Mouse (Mus musculus): ENCODE results near the gene Gm9945. TPM values are rescaled to one million over a fixed set of nuclear protein-coding genes. Genes with fewer than 3 reads are reported as not detected.

Gm9945 gene
- polyA plus RNA-seq, 1 experiment, result not detected

DNA sequence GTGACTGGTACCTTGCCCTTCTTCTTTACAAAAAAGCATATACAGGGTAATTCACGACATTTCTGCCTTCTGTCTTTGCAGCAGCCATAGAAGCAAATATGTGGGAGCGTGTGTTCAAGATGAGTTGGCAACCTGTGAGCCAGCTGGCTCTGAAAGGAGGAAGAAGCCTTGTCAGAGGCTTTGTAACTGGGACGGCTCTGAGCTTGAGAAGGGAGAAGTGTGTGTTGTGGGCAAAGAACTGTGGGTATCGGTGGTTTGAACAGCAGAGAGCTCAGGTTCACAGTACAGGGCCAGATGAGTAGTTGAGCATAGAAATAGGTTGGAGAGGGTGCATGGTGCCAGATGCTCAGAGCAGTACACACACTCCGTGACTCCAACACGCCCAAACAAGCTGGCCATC, 17.0 kb downstream of the Gm9945 start:
- Histone ChIP-seq H3K79me2 (ENCODE audit: control insufficient read depth, insufficient read depth) (no peaks in the 10 kb centered on the region), H3K4me3 (ENCODE audit: insufficient read depth, poor library complexity, severe bottlenecking) (no peak overlapping the region), H3ac (ENCODE audit: control insufficient read depth, insufficient read length, low read depth) (no peak overlapping the region), H3K79me3 (ENCODE audit: low read depth) (no peaks in the 10 kb centered on the region), H3K36me3 (ENCODE audit: control insufficient read depth, insufficient read depth) (no peaks in the 10 kb centered on the region), H3K27me3 (ENCODE audit: control insufficient read depth, insufficient read depth, insufficient read length) (no peaks in the 10 kb centered on the region)
- TF ChIP-seq MYOD1 (IDR thresholded peaks at IDR 0.05; ENCODE audit: control insufficient read depth, insufficient read length, low read depth), result no peak
- no peak for TF ChIP-seq FOSL1 (IDR thresholded peaks at IDR 0.05; ENCODE audit: insufficient read depth, low read length, poor library complexity, severe bottlenecking)
- no peak for TF ChIP-seq MAX (IDR thresholded peaks at IDR 0.05)
- no peak for TF ChIP-seq CEBPB (IDR thresholded peaks at IDR 0.05; ENCODE audit: low read depth)
- no peak for TF ChIP-seq MYOG (IDR thresholded peaks at IDR 0.05; ENCODE audit: control insufficient read depth, extremely low read depth, insufficient read length)
- TF ChIP-seq CTCF (IDR thresholded peaks at IDR 0.05; ENCODE audit: control insufficient read depth, insufficient read depth, insufficient read length), result no peak
- TF ChIP-seq USF1 (IDR thresholded peaks at IDR 0.05; ENCODE audit: low read depth), result no peak

DNA sequence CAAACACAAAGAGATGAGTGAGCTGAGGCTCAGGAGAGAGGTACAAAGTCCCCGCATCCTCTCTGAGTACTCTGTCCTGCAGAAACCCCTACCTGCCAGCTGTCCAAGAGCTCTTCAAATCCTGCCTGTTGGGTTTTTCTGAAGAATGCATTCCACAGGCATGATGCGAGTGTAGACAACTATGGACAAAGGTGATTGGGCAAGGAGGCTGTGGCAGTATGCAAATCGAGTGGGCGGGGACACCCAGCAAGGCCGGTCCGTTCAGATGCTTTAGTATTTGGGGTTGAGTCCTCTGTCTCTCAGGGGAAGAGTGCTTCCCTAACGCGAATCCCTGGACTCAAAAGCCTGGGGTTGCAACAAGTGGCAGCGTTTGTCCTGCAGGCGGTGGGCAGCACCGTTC, 20.6 kb downstream of the Gm9945 start:
- no peaks in the 10 kb centered on the region for H3K27me3 ChIP-seq (ENCODE audit: control insufficient read depth, insufficient read depth, insufficient read length)
- no peaks in the 10 kb centered on the region for H3K36me3 ChIP-seq (ENCODE audit: control insufficient read depth, insufficient read depth)
- H3K79me2 ChIP-seq (ENCODE audit: control insufficient read depth, insufficient read depth), result no peaks in the 10 kb centered on the region
- H3K4me3 ChIP-seq (ENCODE audit: insufficient read depth, poor library complexity, severe bottlenecking), result no peak overlapping the region
- no peaks in the 10 kb centered on the region for H3K79me3 ChIP-seq (ENCODE audit: low read depth)
- TF ChIP-seq MAX (IDR thresholded peaks at IDR 0.05) (no peak), FOSL1 (IDR thresholded peaks at IDR 0.05; ENCODE audit: insufficient read depth, low read length, poor library complexity, severe bottlenecking) (no peak), CEBPB (IDR thresholded peaks at IDR 0.05; ENCODE audit: low read depth) (no peak), MYOG (IDR thresholded peaks at IDR 0.05; ENCODE audit: control insufficient read depth, extremely low read depth, insufficient read length) (no peak), USF1 (IDR thresholded peaks at IDR 0.05; ENCODE audit: low read depth) (no peak), MYOD1 (IDR thresholded peaks at IDR 0.05; ENCODE audit: control insufficient read depth, insufficient read length, low read depth) (no peak), CTCF (IDR thresholded peaks at IDR 0.05; ENCODE audit: control insufficient read depth, insufficient read depth, insufficient read length) (no peak)
- H3ac ChIP-seq (ENCODE audit: control insufficient read depth, insufficient read length, low read depth), result no peak overlapping the region

DNA sequence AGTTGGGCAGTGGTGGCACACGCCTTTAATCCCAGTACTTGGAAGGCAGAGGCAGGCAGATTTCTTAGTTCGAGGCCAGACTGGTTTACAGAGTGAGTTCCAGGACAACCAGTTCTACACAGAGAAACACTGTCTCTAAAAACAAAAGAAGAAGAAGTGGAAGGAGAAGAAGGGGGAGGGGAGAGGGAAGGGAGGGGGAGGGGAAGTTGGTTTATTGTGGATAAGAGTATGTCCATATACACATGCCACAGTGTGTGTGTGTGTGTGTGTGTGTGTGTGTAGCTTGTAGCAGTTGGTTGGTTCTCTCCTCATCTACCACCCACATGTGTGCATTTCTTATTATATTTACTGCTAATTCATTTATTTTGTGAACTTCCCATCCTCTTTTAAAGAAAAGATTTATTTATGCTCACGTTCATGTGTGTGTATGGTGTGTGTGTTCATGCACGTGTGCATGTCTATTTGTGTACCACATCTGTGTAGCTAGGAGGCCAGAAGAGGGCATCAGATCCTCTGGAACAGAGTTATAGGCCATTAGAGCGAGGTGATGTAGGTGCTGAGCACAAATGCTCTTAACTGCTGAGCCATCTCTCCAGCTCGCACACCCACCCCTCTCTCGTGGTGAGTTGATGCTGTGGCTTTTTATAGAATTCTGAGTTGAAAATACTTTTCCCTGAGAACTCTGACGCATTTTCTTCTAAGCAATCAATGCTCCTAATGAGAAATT, 22.2 kb downstream of the Gm9945 start:
- TF ChIP-seq MAX (IDR thresholded peaks at IDR 0.05) (no peak), FOSL1 (IDR thresholded peaks at IDR 0.05; ENCODE audit: insufficient read depth, low read length, poor library complexity, severe bottlenecking) (no peak), CTCF (IDR thresholded peaks at IDR 0.05; ENCODE audit: control insufficient read depth, insufficient read depth, insufficient read length) (peak; percentile 10)
- Histone ChIP-seq H3K27me3 (ENCODE audit: control insufficient read depth, insufficient read depth, insufficient read length) (no peaks in the 10 kb centered on the region), H3K79me3 (ENCODE audit: low read depth) (no peaks in the 10 kb centered on the region), H3ac (ENCODE audit: control insufficient read depth, insufficient read length, low read depth) (no peak overlapping the region), H3K79me2 (ENCODE audit: control insufficient read depth, insufficient read depth) (no peaks in the 10 kb centered on the region), H3K36me3 (ENCODE audit: control insufficient read depth, insufficient read depth) (no peaks in the 10 kb centered on the region), H3K4me3 (ENCODE audit: insufficient read depth, poor library complexity, severe bottlenecking) (no peak overlapping the region)

DNA sequence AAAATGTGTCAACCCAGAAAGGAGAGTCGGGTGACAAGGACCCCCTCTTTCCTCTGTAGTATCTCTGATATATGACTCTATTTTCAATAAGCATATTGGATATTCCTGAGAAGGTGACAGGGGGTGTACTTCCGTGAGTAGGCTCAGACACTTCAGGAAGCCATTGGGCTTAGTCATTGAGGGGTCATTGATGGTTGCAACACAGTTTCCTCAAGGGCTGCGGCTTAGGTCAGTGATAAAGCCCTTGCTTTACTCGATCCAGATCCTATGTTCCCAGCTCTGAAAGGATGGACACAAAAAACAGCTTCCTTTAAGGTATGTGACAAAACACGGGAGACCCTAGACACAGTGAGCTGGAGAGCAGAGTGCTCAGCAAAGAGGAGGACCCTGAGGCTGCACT, 23.8 kb downstream of the Gm9945 start:
- Histone ChIP-seq H3K27me3 (ENCODE audit: control insufficient read depth, insufficient read depth, insufficient read length) (no peaks in the 10 kb centered on the region), H3K4me3 (ENCODE audit: insufficient read depth, poor library complexity, severe bottlenecking) (no peak overlapping the region), H3K79me3 (ENCODE audit: low read depth) (no peaks in the 10 kb centered on the region), H3K36me3 (ENCODE audit: control insufficient read depth, insufficient read depth) (no peaks in the 10 kb centered on the region), H3K79me2 (ENCODE audit: control insufficient read depth, insufficient read depth) (no peaks in the 10 kb centered on the region), H3ac (ENCODE audit: control insufficient read depth, insufficient read length, low read depth) (no peak overlapping the region)
- TF ChIP-seq CEBPB (IDR thresholded peaks at IDR 0.05; ENCODE audit: low read depth) (peak; percentile 41), MYOD1 (IDR thresholded peaks at IDR 0.05; ENCODE audit: control insufficient read depth, insufficient read length, low read depth) (no peak)

DNA sequence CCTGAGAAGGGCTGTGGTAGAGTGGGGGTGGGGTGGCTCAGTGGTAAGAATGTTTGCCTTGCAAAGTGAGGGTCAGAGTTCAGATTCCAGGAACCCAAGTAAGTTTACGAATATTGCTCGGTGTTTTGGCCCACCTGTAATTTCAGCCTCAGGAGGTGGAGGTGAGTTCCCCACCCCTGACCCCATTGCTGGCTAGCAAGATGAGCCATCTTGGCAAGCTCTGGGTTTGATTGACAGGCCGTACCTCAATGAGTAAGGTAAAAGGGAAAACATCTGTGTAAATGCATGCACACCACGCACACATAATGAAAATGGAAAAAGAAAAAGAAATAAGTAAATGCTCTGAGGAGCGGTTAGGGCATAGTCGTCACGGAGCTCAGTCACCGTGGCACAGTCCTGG, 24.4 kb downstream of the Gm9945 start:
- Histone ChIP-seq H3K79me2 (ENCODE audit: control insufficient read depth, insufficient read depth) (no peaks in the 10 kb centered on the region), H3K36me3 (ENCODE audit: control insufficient read depth, insufficient read depth) (no peaks in the 10 kb centered on the region), H3ac (ENCODE audit: control insufficient read depth, insufficient read length, low read depth) (no peak overlapping the region), H3K27me3 (ENCODE audit: control insufficient read depth, insufficient read depth, insufficient read length) (no peaks in the 10 kb centered on the region), H3K79me3 (ENCODE audit: low read depth) (no peaks in the 10 kb centered on the region), H3K4me3 (ENCODE audit: insufficient read depth, poor library complexity, severe bottlenecking) (no peak overlapping the region)
- TF ChIP-seq MAX (IDR thresholded peaks at IDR 0.05), result no peak
- TF ChIP-seq FOSL1 (IDR thresholded peaks at IDR 0.05; ENCODE audit: insufficient read depth, low read length, poor library complexity, severe bottlenecking), result no peak
- no peak for TF ChIP-seq MYOG (IDR thresholded peaks at IDR 0.05; ENCODE audit: control insufficient read depth, extremely low read depth, insufficient read length)
- no peak for TF ChIP-seq MYOD1 (IDR thresholded peaks at IDR 0.05; ENCODE audit: control insufficient read depth, insufficient read length, low read depth)
- no peak for TF ChIP-seq CEBPB (IDR thresholded peaks at IDR 0.05; ENCODE audit: low read depth)
- no peak for TF ChIP-seq CTCF (IDR thresholded peaks at IDR 0.05; ENCODE audit: control insufficient read depth, insufficient read depth, insufficient read length)
- TF ChIP-seq USF1 (IDR thresholded peaks at IDR 0.05; ENCODE audit: low read depth), result no peak

DNA sequence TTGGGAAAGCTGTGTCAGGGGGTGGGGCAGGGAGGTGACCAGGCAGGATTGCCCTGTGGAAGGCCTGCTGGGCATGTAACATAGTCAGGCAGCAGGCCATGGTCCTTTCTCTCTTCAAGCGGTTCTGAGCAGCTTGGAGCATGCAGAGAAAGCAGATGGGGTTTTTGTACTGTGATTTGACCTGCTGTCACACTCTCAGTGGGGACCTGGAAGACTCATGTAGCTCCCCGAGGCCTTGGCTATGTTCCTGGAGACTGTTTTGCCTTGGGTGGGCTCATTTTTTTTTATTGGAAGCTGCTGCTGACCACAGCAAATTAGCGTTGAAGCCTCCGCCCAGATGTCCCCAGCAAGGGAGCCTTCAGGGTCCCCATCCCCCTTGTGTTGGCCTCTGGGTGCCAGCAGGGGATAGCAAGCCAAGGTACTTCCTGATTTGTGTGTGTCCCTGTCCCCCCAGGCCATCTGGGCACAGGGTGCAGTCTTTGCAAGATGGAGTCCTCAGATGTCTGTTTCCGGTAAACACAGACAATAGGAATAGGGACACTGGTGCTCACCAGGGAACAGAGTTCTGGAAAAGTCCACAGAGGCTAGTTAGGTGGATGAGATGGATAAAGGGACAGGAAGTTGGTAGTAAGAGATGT, 25.2 kb downstream of the Gm9945 start:
- no peak overlapping the region for H3K4me3 ChIP-seq (ENCODE audit: insufficient read depth, poor library complexity, severe bottlenecking)
- H3K27me3 ChIP-seq (ENCODE audit: control insufficient read depth, insufficient read depth, insufficient read length), result no peaks in the 10 kb centered on the region
- no peak overlapping the region for H3ac ChIP-seq (ENCODE audit: control insufficient read depth, insufficient read length, low read depth)
- H3K79me2 ChIP-seq (ENCODE audit: control insufficient read depth, insufficient read depth), result no peaks in the 10 kb centered on the region
- no peaks in the 10 kb centered on the region for H3K36me3 ChIP-seq (ENCODE audit: control insufficient read depth, insufficient read depth)
- no peak for TF ChIP-seq USF1 (IDR thresholded peaks at IDR 0.05; ENCODE audit: low read depth)
- no peak for TF ChIP-seq CTCF (IDR thresholded peaks at IDR 0.05; ENCODE audit: control insufficient read depth, insufficient read depth, insufficient read length)
- TF ChIP-seq CEBPB (IDR thresholded peaks at IDR 0.05; ENCODE audit: low read depth), result no peak
- no peak for TF ChIP-seq MAX (IDR thresholded peaks at IDR 0.05)
- TF ChIP-seq MYOD1 (IDR thresholded peaks at IDR 0.05; ENCODE audit: control insufficient read depth, insufficient read length, low read depth), result no peak
- no peak for TF ChIP-seq MYOG (IDR thresholded peaks at IDR 0.05; ENCODE audit: control insufficient read depth, extremely low read depth, insufficient read length)
- TF ChIP-seq FOSL1 (IDR thresholded peaks at IDR 0.05; ENCODE audit: insufficient read depth, low read length, poor library complexity, severe bottlenecking), result no peak
- no peaks in the 10 kb centered on the region for H3K79me3 ChIP-seq (ENCODE audit: low read depth)

All from C2C12 (cell line).